Mouse (Mus musculus): ENCODE measurements around the gene Pianp.

Gene Pianp

DNA sequence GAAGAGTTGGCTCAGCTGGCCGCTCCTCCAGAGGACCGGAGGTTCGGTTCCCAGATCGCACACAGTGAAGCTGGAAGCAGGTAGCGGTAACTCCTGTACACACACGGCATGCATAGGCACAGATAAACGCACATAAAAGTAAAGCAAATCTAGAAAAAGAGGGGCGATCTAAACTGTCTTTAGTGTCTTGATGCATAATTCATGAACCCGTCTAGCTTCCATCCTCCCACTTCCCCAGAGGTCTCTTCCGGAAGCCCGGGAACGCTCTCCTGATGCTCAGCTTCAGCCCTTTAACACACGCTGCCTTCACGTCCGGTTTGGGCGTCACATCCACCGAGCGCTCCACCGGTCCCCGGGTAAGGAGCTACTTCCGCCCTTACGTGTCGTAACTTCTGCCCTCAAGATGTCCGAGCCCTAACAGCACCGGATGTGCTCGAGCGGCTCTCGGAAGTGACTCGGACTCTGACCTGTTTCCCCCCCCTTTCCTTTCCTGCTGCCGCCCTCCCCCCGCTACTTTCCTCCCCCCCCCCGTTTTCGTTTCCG is 12.2 kb downstream of the Pianp start:
- peak; percentile 98 for DNase-seq

DNA sequence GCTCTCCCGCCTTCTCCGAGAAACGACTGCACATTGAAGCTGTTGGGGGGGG is 12.5 kb downstream of the Pianp start, which contains the start of gene Zfp384:
Zfp384 (plus strand) TSS at position 17 of the 52 bp plus-strand sequence.
- no peak for DNase-seq

DNA sequence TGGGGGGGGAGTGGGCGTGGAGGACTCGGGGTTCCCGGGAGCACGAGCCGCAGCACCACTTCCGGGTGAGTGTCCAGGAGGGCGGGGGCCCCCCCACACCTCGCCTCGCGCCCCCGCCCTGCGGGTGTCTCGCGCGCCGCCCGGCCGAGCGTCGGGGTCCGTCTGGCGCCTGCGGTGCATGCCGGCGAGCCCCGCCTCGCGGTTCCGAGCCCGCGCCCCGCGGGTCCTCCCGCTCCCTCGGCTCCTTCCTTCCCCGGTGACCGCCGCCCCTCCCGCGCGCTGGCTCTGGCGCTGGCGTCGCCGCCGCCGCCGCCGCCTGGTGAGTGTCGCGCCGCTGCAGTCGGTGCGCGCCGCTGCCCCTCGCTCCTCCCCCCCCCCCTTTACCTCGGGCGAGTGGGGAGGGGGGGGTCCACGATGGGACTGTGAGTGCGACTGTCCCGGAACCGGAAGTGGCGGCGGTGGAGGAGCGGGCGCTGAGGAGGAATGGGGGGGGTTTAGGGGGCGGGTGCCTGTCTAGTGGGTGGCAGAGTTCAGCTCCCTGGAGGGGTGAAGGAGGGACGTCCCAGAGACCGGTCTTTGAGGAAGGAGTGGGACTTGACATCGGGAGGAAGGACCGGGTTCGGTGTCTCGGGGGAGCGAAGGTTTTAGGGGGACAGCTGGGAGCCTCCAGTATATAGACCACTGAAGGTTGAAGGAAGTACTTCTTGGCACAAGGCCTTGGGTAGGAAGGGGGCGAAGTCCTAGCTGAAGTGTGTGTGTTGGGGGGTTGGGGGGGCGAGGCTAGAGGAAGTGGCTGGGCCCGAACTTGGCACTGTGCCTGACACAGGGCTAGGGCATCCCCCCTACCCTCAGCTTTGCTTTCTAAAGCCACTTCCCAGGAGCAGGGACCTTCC is 12.9 kb downstream of the Pianp start:
- DNase-seq: peak; percentile 83

DNA sequence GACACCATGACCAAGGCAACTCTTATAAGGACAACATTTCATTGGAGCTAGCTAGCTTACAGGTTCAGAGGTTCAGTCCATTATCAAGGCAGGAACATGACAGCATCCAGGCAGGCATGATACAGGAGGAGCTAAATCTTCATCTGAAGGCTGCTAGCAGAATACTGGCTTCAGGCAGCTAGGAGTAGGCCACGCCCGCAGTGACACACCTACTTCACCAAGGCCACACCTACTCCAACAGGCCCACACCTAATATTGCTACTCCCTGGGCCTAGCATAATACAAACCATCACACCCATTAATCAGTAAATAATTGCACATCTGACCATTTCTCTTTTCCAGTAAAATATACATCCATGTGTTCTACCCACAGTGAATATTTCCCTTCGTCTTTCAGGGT is 21.2 kb downstream of the Pianp start:
- no peak for DNase-seq

DNA sequence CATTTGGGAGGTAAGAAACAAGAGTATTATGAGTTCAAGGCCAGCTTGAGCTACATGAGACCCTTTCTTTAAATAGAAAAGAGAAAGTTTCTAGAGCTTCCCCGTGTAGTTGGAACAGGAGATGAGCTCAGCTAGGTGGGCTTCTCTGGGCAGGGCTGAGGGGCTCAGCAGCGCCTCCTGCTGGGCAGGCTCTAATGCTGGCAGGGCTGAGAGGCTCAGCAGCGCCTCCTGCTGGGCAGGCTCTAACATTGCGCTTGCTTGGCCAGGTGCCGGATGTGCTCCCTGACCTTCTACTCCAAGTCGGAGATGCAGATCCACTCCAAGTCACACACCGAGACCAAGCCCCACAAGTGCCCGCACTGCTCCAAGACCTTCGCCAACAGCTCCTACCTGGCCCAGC is 34.0 kb downstream of the Pianp start:
- DNase-seq: peak; percentile 62

DNA sequence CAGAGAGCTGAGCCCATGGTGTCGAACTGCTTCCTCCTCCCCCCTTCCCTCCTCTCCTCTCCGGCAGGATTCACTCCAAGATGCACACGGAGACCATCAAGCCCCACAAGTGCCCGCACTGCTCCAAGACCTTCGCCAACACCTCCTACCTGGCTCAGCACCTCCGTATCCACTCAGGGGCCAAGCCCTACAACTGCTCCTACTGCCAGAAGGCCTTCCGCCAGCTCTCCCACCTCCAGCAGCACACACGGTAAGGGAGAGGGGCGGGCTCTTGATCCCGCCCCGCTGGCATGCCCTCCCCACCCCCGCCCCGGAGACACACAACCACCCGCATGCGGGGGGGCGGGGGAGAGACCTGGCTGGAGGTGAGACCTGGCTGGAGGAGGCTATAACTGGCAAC is 35.1 kb downstream of the Pianp start:
- DNase-seq: no peak

DNA sequence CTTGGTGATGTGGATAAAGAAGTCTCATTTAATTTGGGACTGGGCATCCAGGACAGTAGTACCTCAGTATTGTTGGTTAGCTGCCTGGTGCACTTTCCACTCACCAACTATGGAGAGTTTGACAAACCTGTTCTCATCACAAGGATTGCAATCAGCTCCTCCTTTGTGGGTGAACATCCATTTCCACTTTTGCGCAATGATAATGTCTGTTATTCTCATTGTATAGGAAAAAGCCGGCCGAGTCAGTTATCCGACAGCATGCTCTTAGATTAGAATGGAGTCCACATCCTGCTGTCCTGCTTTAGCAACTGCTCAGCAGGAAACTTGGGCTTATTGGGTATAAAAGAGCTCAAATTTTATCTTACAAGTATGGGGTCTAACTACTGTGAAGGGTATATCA is 42.2 kb downstream of the Pianp start:
- no peak for DNase-seq

DNA sequence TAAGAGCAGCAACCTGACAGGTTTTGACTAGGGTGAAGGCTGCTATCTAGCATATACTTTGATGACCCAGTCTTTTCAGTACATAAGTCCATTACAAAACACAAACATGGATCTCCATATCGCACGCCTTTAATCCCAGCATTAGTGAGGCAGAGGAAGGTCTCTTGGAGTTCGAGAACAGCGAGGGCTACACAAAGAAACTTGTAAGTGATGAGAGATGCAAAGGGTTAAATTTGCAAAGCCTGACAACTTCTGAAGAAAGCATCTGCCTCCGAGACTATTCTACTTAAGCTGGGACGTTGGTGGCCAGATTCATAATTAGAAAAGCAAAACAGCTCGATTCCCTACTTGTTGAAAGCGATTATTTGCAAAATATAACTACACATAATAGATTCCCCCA is 42.6 kb downstream of the Pianp start:
- DNase-seq: no peak

DNA sequence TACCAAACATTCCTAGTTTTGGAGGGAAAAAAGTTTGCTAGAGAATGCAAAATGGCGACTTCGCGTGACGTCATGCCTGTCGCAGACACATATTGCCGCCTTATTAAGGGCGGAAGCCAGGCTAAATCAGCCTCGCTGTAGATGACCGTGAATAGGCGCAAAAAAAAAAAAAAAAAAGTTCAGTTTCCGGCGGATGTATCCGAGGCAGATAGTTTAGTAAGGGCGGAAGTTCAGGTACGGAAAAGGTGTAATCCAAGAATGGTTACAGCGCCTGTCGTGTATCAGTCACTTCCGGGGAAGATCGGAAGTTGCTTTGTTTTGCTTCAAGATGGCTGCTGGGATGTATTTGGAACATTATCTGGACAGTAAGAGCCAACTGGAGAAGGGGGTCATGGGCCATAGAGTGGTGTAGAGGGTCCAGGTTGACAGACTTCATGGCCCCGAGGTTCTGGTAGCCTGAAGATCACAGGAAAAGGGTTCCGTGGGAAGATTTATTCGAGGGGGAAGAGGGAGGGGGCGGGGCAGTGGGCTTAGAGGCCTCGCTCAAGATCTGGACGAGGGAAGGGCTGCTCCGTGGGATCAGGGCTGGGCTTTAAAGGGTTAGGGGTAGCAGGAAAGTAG is 43.1 kb downstream of the Pianp start, which contains the start of gene Ing4:
Ing4 (plus strand) TSS at position 228 of the 621 bp plus-strand sequence.
- peak; percentile 93 for DNase-seq

DNA sequence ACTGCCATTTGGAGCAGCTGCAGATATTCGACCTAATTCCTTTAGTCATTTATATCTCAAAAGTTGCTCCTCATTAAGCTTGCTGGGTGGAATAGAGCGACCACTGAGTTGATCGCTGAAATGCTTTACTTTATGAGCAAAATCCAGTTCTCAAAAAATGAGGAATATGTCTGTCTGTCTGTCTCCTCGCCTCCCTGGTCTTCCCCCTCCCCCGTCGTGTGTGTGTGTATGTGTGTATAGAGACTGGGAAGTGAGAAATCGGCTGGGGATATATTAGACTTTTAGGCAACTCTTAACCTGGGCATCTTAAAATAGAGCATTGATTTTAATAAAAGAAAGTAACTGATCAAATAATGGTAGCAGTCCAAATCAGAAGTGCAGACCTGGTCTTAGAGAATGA is 43.7 kb downstream of the Pianp start:
- no peak for DNase-seq

DNA sequence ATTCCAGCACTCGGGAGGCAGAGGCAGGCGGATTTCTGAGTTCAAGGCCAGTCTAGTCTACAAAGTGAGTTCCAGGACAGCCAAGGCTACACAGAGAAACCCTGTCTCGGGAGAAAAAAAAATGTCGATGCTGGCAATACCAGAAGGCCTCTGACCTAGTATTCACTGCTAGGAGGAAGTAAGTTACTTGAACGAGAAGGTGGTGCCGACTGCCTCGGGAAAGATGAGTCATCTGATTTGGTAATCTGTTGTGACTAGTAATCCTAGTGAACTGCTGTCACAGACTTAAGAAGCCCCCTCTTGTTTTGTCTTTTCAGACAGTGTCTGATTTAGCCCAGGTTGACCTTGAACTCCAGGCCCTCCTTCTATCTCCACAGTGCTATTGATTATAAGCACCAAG is 44.6 kb downstream of the Pianp start:
- no peak for DNase-seq

DNA sequence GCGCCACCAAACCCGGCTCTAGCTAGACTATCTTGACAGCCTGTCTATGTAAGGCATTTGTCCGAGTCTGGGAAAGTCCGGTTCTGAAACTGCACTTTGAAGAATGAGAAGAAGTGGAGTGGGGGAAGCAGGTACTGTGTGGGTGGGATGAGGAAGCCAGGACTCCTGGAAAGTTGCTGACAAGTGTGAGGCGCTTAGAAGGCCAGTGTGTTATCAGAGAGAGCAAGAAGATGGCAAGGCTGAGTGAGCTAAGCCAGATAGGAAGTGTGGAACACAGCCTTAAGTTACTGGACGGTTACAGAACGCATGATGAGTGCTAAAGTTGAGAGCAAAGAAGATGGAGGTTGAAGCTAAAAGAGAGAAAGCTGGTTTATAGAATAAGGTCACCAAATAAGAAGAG is 45.6 kb downstream of the Pianp start:
- DNase-seq: no peak

DNA sequence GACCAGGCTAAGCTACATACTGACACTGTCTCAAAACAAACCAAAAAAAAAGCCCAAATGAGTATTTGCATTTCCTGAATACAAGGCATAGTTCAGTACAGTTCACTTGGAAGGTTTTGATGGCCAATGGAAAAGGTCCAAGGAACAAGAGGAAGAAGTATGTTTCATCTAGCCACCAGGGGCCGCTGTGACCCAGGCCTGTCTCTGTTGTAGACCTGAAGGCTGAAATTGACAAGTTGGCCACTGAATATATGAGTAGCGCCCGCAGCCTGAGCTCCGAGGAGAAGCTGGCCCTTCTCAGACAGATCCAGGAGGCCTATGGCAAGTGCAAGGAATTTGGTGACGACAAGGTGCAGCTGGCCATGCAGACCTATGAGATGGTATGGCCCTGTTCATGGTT is 50.2 kb downstream of the Pianp start:
- peak; percentile 86 for DNase-seq

DNA sequence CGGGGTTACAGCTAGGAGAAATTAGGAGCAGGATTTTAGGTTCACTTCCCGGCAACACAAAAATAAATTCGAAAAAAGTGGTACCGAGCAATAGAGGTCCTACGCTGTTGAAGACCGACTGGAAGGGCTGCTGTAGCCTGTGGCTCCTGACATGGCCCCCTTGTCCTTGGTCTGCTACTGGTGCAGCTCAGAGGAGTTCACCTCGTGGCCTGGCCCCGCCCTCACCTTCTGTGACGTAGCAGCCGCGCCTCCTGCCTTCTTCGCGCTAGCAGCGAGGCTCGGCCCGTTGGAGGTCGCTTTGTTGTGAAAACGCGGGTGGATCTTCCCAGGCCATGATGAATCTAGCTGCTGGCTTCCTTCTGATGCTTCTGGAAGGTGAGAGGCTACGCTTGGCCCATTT is 53.2 kb downstream of the Pianp start, which contains the start of gene Acrbp:
Acrbp (plus strand) TSS at position 12 of the 400 bp plus-strand sequence.
- DNase-seq: no peak

DNA sequence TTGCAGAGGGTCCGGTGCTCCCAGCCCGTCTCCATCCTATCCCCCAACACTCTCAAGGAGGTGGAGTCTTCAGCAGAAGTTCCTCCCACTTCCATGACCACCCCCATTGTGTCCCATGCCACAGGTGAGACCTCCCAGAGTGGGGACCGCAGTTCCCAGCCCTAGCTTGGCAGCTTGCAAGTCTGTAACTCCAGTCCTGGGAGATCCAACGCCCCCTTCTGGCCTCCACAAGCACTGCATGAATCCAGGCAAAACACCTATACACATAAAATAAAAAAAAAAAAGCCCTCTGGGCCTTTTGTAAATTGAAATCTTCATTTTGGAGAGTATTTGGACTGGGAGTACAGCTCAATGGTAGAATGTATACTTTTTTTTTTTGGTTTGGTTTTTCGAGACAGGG is 54.7 kb downstream of the Pianp start:
- no peak for DNase-seq
